Mouse (Mus musculus) retina, adult 2 months (tissue): ENCODE results near the gene Ier5.

Experiments
- DNase-seq: peaks from one replicate; pipeline ENCODE4 v3.0.0-alpha.2; 2012; ENCODE audit warnings: low read depth, low spot score

The Ier5 gene

DNA sequence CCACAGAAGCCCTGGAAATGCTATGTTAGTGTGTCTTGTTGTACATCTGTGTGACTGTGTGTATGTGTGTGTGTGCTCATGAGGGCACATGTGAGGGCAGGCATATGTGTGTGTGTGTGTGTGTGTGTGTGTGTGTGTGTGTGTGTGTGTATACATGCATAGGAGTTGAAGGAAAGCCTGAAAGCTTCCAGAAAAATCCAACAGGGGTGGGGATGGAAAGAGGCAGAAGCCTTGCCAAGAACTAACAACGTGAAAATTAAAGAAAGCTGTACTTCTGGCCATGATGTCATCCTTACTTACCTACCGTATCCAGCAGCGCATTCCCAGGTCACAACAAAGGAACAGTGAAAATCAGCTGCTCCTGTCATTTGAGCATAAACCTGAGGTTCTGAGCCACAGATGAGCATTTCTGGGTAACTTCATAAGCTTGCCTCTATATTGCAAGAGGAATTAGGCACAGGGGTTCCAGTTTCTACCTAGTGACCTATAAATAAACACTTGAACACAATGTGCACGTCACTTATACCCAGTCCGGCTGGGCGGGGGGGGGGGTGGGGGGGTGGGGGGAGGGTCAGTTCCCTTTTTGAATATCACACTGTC, 45.0 kb downstream of the Ier5 start:
- no peak for DNase-seq

DNA sequence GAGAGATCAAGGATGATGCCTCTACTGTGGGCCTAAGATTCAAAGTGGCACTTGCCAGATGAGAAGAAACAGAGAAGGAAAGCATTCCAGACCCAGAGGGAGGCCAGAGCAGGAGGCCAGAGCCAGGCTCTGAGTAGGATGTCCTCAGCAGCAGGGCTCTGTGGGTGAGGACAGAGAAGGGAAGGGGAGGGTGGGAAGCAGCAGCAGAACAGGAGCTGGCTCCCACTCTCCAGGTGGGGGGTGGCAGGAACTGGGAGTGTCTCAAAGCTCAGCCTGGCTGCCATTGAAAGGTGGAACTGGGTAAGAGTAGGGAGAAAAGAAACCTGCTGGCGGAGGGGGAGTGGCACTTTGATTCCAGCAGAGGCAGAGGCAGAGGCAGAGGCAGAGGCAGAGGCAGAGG, 46.1 kb downstream of the Ier5 start:
- no peak for DNase-seq

DNA sequence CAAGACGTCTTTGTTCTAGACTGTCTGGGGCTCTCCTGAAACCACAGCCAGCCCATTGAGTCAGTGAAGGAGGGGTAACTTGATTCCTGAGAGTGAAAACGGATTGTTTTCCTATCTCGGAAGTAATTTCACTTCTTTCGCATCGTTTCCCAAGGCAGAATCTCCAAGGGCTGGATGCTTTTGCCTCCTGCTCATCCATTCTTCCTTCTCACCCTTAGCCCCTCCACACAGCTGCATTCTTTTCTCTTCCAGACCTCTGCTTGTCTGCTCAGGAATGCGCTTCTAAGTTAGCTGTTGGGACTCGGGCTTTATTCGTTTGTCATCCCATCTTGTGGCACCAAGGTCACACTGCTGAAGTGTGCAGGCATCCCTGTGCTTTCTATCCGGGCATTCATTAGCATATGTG, 46.7 kb downstream of the Ier5 start:
- DNase-seq = no peak

DNA sequence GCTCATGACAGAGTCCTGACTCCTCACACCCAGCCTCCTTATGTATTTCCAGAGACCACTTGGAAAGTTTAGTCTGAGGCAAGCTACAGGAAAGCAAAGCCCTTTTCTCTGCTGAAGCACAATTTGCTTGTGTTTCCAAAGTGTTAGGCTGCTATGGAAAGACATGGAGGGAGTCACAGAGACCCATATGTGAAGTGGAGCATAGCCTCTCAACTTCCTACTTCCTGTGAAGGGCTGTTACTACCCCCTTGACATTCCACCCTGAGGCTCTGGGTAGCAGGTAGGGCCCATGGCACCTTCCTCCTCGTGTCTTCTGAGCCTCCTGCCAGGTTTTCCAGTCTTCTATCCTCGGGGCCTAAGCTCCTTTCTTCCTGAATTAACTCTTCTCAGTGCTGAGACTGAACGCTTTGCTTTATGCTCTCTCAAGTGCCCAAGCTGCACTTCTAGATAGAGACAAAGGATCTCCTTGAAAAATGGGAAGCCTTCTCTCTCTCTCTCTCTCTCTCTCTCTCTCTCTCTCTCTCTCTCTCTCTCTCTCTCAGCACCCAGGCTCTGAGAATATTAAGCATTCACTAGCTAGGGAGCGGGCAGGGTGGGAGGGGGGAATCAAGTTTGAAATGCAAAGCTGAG, 47.2 kb downstream of the Ier5 start:
- DNase-seq = no peak

DNA sequence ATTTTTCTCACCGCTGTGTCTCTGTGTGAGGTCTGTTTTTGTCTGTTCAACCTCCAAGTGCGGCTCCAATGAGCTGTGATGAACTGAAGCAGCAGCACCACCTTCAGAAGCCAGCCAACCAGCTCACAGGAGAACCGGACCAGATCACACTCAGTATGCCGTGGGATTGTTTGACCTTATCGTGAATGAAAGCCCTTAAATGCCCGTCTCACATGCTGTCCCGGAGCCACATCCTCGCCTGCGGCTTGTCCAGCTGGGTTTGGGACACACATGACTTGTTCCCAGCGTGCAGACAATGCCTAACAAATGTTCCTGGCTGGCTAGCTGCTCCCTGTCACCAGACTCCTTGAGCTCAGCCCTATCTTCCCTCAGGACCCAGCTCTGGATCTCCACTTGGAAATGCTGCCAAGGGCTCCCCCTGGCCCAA, 47.7 kb downstream of the Ier5 start:
- DNase-seq = no peak

DNA sequence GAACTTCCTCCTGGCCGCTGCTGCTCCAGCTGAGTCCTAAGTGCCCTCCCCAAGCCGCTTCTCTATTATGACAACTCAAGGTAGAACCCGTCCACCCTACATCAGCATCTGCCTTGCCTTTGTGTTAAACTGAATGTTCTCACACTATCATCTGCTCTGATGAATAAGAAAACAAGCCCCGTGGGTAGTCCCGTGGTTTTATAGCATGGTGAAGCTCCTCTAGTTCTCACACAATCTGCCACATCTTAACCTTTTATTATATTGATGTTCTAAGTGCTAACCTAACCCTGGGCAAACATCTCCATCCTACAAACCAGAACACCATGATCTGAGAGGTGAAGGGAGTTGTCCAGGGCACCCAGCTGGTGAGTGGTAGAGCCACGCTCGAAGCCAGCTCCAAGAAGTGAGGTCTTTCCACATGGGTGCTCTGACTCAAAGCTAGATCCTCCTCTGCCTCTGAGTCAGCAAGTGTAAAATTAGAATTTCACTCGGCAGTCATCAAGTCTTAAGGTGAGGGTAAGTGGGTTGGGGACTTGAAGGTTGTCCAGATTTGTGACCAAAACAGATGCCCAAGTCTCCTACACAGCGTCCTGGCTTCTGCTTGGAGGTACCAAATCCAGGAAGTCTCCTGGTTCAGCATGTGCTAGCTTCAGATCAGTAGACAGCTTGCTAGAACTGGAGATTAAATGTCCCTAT, 48.4 kb downstream of the Ier5 start:
- DNase-seq = no peak

DNA sequence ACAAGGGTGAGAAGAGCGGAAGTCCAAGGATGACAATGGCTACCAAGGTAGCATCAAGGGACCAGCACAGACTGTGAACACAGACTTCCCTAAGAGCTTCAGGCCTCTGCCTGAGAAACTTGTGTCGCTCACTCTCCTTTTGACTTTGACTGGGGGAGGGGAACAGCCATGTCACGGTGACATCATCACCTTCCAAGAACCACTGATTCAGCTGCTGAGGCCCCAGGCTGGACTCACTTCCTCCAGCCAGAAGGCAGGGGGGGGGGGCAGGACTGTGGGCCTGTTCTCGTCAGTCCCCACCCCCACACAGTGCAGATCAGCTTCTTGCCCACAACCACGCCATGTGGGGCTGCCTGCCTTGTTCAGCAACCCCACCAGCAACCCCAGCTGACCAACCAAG, 49.3 kb downstream of the Ier5 start:
- no peak for DNase-seq

DNA sequence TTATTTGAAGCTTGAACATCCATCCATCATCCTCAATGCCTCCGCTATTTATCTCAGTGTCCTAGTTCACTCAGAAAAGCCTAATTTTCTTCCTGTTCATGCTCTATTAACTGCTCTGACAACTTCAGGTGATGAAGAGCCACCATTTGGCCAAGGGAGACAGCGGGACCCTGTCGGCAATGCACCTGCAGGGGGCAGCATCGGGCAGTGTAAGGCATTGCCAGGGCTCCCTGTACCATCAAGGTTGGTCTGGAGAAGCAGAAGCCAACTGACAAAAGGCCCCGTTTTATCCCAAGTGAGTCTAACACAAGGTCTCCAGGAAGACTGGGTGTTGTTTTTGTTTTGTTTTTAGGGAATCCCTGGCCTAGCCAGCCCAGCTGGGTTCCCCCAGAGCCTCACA, 50.5 kb downstream of the Ier5 start:
- peak; percentile 63 for DNase-seq
